Mouse (Mus musculus) embryonic facial prominence, embryonic 15.5 days (tissue): ENCODE results near the gene Emd. TPM values are rescaled to one million over a fixed set of nuclear protein-coding genes. Genes with fewer than 3 reads are reported as not detected.

Experiments
- ATAC-seq: fragments of 200-750 bp; cut with Nextera tagmentation; 2 replicates; pipeline ENCODE4 v1.8.0; 2017; ENCODE audit warnings: low read depth, moderate TSS enrichment; ENCODE audit not compliant: insufficient number of reproducible peaks, low FRiP score, low TSS enrichment
- H3K27ac ChIP-seq: fragments of 300-500 bp; sonication (generic); replicated peaks from 2 replicates; pipeline ENCODE4 v1.5.1; 2015; ENCODE audit warnings: mild to moderate bottlenecking, inconsistent platforms
- H3K27me3 ChIP-seq: fragments of 300-500 bp; sonication (generic); 2 replicates; pipeline ENCODE4 v1.6.1; 2015; ENCODE audit warnings: inconsistent platforms
- H3K36me3 ChIP-seq: fragments of 300-500 bp; sonication (generic); 2 replicates; pipeline ENCODE4 v1.6.1; 2015; ENCODE audit warnings: mild to moderate bottlenecking, inconsistent platforms
- H3K4me1 ChIP-seq: fragments of 300-500 bp; sonication (generic); 2 replicates; pipeline ENCODE4 v1.6.1; 2015; ENCODE audit warnings: inconsistent platforms
- H3K4me2 ChIP-seq: fragments of 300-500 bp; sonication (generic); replicated peaks from 2 replicates; pipeline ENCODE4 v1.6.1; 2015; ENCODE audit warnings: mild to moderate bottlenecking, inconsistent platforms
- H3K4me3 ChIP-seq: fragments of 300-500 bp; sonication (generic); replicated peaks from 2 replicates; pipeline ENCODE4 v1.5.1; 2015; ENCODE audit warnings: mild to moderate bottlenecking, inconsistent platforms
- H3K9ac ChIP-seq: fragments of 300-500 bp; sonication (generic); 2 replicates; pipeline ENCODE4 v1.6.1; 2015; ENCODE audit warnings: inconsistent platforms
- H3K9me3 ChIP-seq: fragments of 300-500 bp; sonication (generic); replicated peaks from 2 replicates; pipeline ENCODE4 v1.6.1; 2016; ENCODE audit warnings: inconsistent platforms
- WGBS: fragments of 180-500 bp; shearing (Covaris S2); methylation state at CpG from one replicate; pipeline ENCODE4 v1.1.7; 2015; 5-methylcytosine and 5-hydroxymethylcytosine counted together
- microRNA-seq: library from miRNA; unstranded; fragments of <30 nt; microRNA quantifications from one replicate; pipeline ENCODE4, GENCODE M21; 2016; ENCODE audit warnings: borderline number of aligned reads
- polyA plus RNA-seq: library from polyadenylated mRNA; unstranded; fragments of >200 nt; fragmentation: Nextera tagmentation; extraction: Ambion mirVana; gene quantifications from 2 replicates; pipeline ENCODE4 v1.2.1, GENCODE M21; 2015

The Emd gene
- polyA plus RNA-seq, 1 experiment from 2014 or later, result 28.8 TPM

DNA sequence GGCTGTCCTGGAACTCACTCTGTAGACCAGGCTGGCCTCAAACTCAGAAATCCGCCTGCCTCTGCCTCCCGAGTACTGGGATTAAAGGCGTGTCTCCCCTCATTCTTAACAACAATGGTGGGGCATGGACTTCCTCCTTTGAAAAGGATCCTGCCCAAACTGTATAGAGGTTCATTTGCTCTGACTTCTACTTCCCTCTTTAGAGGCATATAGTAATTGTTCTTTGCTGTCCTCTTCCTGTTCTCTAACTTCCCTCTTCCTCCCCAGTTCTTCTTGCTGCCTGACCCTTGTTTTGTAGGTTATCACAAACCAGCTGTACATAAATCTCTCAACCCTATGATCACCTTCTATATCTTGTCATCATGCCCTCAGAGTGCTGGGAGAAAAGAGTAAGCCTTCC, 45.2 kb downstream of the Emd start:
- Histone ChIP-seq H3K9ac (no peak overlapping the region), H3K9me3 (no peaks in the 10 kb centered on the region), H3K36me3 (peaks cover 17% of the 10 kb centered on the region; the same call in 1 of the 2 replicates), H3K27ac (no peak overlapping the region), H3K4me1 (no peaks in the 10 kb centered on the region), H3K4me2 (no peak overlapping the region), H3K4me3 (no peak overlapping the region), H3K27me3 (no peaks in the 10 kb centered on the region)
- no peak for ATAC-seq
- 77% methylated on average over 3 of the region's 3 CpGs for WGBS

DNA sequence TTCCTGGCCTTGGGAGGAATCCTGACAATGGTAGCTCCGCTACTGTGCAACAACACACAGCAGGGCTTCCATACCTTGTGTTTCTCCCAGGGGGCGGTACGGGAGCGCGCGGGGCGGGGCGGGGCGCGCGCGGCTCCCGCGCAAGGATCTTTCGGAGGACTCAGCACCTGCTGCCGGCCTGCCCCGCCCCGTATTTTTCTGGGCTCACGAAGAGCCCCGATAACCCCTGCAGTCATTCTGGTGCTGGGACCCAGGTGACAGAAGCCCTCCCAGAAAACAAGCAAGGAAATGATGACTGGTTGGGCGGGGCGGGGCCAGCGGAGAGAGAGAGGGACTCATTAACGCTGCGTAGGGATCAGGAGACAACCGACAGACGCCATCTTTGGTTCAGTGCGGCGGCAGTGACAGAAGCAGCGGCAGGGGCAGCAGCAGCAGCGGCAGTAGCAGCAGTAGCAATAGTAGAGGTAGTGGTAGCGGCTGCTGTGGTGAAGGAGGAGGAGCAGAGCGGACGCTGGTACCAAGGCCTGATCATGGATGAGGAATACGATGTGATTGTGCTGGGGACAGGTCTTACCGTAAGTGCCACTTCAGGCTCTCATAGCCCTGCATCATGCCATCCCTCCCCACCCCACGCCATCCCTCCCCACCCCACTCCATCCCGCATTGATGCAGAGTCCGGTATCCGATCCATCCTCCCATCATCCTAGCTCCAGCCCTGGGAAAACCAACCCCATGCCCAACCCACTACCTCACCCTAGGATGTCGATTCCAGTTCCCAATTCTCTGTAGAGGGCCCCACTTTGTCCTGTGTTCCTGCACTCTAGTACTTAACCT, 50.6 kb downstream of the Emd start, which contains the start of gene Gdi1:
Gene Gdi1 (plus strand): TSS at position 132 of the 834 bp plus-strand sequence.
- Histone ChIP-seq H3K4me1 (peaks cover 2% of the 10 kb centered on the region; the same call in 1 of the 2 replicates), H3K9ac (peak within 1 kb of the TSS; percentile 52), H3K36me3 (peaks cover 31% of the 10 kb centered on the region; the same call in 1 of the 2 replicates), H3K4me3 (peak within 1 kb of the TSS; percentile 56), H3K27me3 (no peaks in the 10 kb centered on the region), H3K27ac (peak within 1 kb of the TSS; percentile 90), H3K9me3 (no peaks in the 10 kb centered on the region), H3K4me2 (peak within 1 kb of the TSS; percentile 53)
- ATAC-seq, result peak; percentile 83
- WGBS, result 8% methylated on average over 40 of the region's 41 CpGs

Small RNA genes lying within 50 kb of the gene (microRNA-seq; reads per million reads assigned to microRNA genes)
- gene Mir7091, result not detected

Other genes starting within 250 kb of the Emd start
- 63.9 and 73.2 TPM in 2 replicates for gene Irak1, start 230.8 kb upstream of the Emd start, polyA plus RNA-seq
- not detected in 2 replicates for gene Opn1mw, start 127.2 kb upstream of the Emd start, polyA plus RNA-seq
- 11.9 and 12.1 TPM in 2 replicates for gene Mecp2, start 119.3 kb upstream of the Emd start, polyA plus RNA-seq
- gene Tex28, start 86.8 kb upstream of the Emd start, polyA plus RNA-seq, result not detected in 2 replicates
- not detected in 2 replicates for gene Tktl1, start 77.4 kb upstream of the Emd start, polyA plus RNA-seq
- gene Flna, start 4.9 kb upstream of the Emd start, polyA plus RNA-seq, result 226 and 234 TPM in 2 replicates
- 678 and 798 TPM in 2 replicates for gene Rpl10, start 16.1 kb downstream of the Emd start, polyA plus RNA-seq
- 98.0 and 103 TPM in 2 replicates for gene Taz, start 27.2 kb downstream of the Emd start, polyA plus RNA-seq
- 16.8 and 20.1 TPM in 2 replicates for gene Dnase1l1, start 27.6 kb downstream of the Emd start, polyA plus RNA-seq
- gene Atp6ap1, start 42.4 kb downstream of the Emd start, polyA plus RNA-seq, result 158 and 160 TPM in 2 replicates
- 223 and 260 TPM in 2 replicates for gene Gdi1, start 50.3 kb downstream of the Emd start, polyA plus RNA-seq
- gene Fam50a, start 58.3 kb downstream of the Emd start, polyA plus RNA-seq, result 66.6 and 68.3 TPM in 2 replicates
- 20.2 and 21.5 TPM in 2 replicates for gene Plxna3, start 74.4 kb downstream of the Emd start, polyA plus RNA-seq
- 96.2 and 101 TPM in 2 replicates for gene Lage3, start 98.9 kb downstream of the Emd start, polyA plus RNA-seq
- gene Ubl4a, start 118.5 kb downstream of the Emd start, polyA plus RNA-seq, result 76.4 and 78.5 TPM in 2 replicates
- gene Slc10a3, start 118.7 kb downstream of the Emd start, polyA plus RNA-seq, result 20.9 and 23.4 TPM in 2 replicates
- 47.4 and 48.2 TPM in 2 replicates for gene Fam3a, start 138.6 kb downstream of the Emd start, polyA plus RNA-seq
- 20.3 and 21.4 TPM in 2 replicates for gene Ikbkg, start 138.6 kb downstream of the Emd start, polyA plus RNA-seq
- gene G6pdx, start 174.5 kb downstream of the Emd start, polyA plus RNA-seq, result 54.1 and 65.4 TPM in 2 replicates
- 0.84 TPM in 1 of 2 replicates, not detected in the other for gene Gm6880, start 226.7 kb downstream of the Emd start, polyA plus RNA-seq